Comparison of ENCODE assay signal across 24 mouse cellular contexts in the genomic region with DNA sequence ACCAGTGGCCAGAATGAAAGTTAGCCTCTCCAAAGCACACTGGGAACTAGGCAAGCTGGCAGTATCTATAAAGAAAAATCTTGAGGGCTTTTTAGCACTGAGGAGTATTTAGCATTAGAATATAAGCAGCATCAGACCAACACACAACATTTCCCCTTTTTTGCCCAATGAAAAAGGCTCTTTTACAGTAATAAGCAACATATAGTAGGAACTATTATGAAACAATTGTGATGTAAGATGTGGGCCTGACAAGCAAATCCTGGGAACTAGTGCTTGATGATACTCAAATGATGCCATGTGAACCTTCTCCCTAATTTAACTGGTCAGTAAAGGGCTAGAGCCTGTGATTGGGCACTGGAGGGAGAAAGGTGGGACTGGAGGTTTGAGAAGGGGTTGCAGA. TPM values are rescaled to one million over a fixed set of nuclear protein-coding genes. Genes with fewer than 3 reads are reported as not detected.
DNase-seq lines count a peak whose midpoint lies in the region; ATAC-seq lines count a peak whose summit lies in the region.
"Had no signal": no experiment of that assay in that cellular context is flagged by ENCODE, and none has a peak within 500 bp of the region (broad histone marks: within the 10 kb centered on the region; RNA-seq: fewer than 3 reads in every experiment).

No protein-coding gene starts in this region.

- DNase-seq in 416B (ENCODE audit: low read depth), result peak; percentile 59
- no peak for DNase-seq in left cerebral cortex, adult 11 months (ENCODE audit: low spot score)
- no peak for DNase-seq in right cerebral cortex, postnatal 36 days (ENCODE audit: low spot score in 2 of 2)
- DNase-seq: adrenal gland, adult 2 months; adrenal gland, postnatal 10 days; adrenal gland, postnatal 25 days; B cell, adult 2 months; cerebellum, adult 11 months; cerebellum, adult 18-20 months; cerebellum, adult 8-10 months; cerebellum, adult 9-11 months; cerebellum, postnatal 14 days; cerebellum, postnatal 36 days; embryo, embryonic 11 days; forebrain, postnatal 0 days had no signal

- peak; percentile 97 for ATAC-seq in granulocyte monocyte progenitor cell, adult 5-6 weeks (replicated peaks; ENCODE audit: poor library complexity, severe bottlenecking)
- peak; percentile 84 for ATAC-seq in megakaryocyte progenitor cell, adult 5-6 weeks (replicated peaks; ENCODE audit: poor library complexity)
- ATAC-seq in erythroblast, adult 5-6 weeks (replicated peaks; ENCODE audit: low FRiP score, poor library complexity, severe bottlenecking), result no peak
- ATAC-seq: CD4-positive, CD25-positive, alpha-beta regulatory T cell, adult 4 months; forebrain, embryonic 13.5 days; forebrain, embryonic 15.5 days; forebrain, postnatal 0 days; Patski had no signal

RNA-seq across cellular contexts. Expression of gene Ogn, which starts 20.3 kb away (rescaled TPM):
- not detected in 2 replicates for total RNA-seq in granulocyte monocyte progenitor cell, adult 5-6 weeks (2014; fragmentation: Nextera tagmentation)
- 0.56 TPM in 1 of 2 replicates, not detected in the other for total RNA-seq in granulocyte monocyte progenitor cell, adult 5-6 weeks (2017)
- total RNA-seq in megakaryocyte progenitor cell, adult 5-6 weeks (2015), result not detected in 2 replicates
- total RNA-seq in megakaryocyte progenitor cell, adult 5-6 weeks (2017), result 0.27 TPM in 1 of 2 replicates, not detected in the other
- total RNA-seq in erythroblast, adult 5-6 weeks (2015; ENCODE audit: low replicate concordance), result 5.8 TPM in 1 of 2 replicates, not detected in the other
- 1.3 TPM in 1 of 2 replicates, not detected in the other for total RNA-seq in erythroblast, adult 5-6 weeks (2017; ENCODE audit: low replicate concordance)
- total RNA-seq: CH12.LX had no signal

RNA-seq across cellular contexts. Expression of gene Cenpp, which starts 24.4 kb away (rescaled TPM):
- total RNA-seq in granulocyte monocyte progenitor cell, adult 5-6 weeks (2014; fragmentation: Nextera tagmentation), result 23.0 and 27.6 TPM in 2 replicates
- total RNA-seq in granulocyte monocyte progenitor cell, adult 5-6 weeks (2017), result 41.8 and 46.5 TPM in 2 replicates
- 37.1 and 38.1 TPM in 2 replicates for total RNA-seq in megakaryocyte progenitor cell, adult 5-6 weeks (2015)
- 47.6 and 53.9 TPM in 2 replicates for total RNA-seq in megakaryocyte progenitor cell, adult 5-6 weeks (2017)
- 16.9 and 23.0 TPM in 2 replicates for total RNA-seq in erythroblast, adult 5-6 weeks (2015; ENCODE audit: low replicate concordance)
- total RNA-seq in erythroblast, adult 5-6 weeks (2017; ENCODE audit: low replicate concordance), result 11.2 and 26.8 TPM in 2 replicates

RNA-seq across cellular contexts. Expression of gene Nol8, which starts 24.7 kb away (rescaled TPM):
- total RNA-seq in granulocyte monocyte progenitor cell, adult 5-6 weeks (2014; fragmentation: Nextera tagmentation), result 37.6 and 37.7 TPM in 2 replicates
- total RNA-seq in granulocyte monocyte progenitor cell, adult 5-6 weeks (2017), result 45.2 and 48.8 TPM in 2 replicates
- 52.3 and 61.5 TPM in 2 replicates for total RNA-seq in megakaryocyte progenitor cell, adult 5-6 weeks (2015)
- 39.9 and 60.8 TPM in 2 replicates for total RNA-seq in megakaryocyte progenitor cell, adult 5-6 weeks (2017)
- 10.0 and 13.1 TPM in 2 replicates for total RNA-seq in erythroblast, adult 5-6 weeks (2015; ENCODE audit: low replicate concordance)
- total RNA-seq in erythroblast, adult 5-6 weeks (2017; ENCODE audit: low replicate concordance), result 6.0 and 6.5 TPM in 2 replicates

RNA-seq across cellular contexts. Expression of gene Omd, which starts 45.9 kb away (rescaled TPM):
- total RNA-seq in granulocyte monocyte progenitor cell, adult 5-6 weeks (2014; fragmentation: Nextera tagmentation), result not detected in 2 replicates
- total RNA-seq in granulocyte monocyte progenitor cell, adult 5-6 weeks (2017), result not detected in 2 replicates
- not detected in 2 replicates for total RNA-seq in megakaryocyte progenitor cell, adult 5-6 weeks (2015)
- total RNA-seq in megakaryocyte progenitor cell, adult 5-6 weeks (2017), result 0.04 TPM in 1 of 2 replicates, not detected in the other
- 1.5 TPM in 1 of 2 replicates, not detected in the other for total RNA-seq in erythroblast, adult 5-6 weeks (2015; ENCODE audit: low replicate concordance)
- 1.4 TPM in 1 of 2 replicates, not detected in the other for total RNA-seq in erythroblast, adult 5-6 weeks (2017; ENCODE audit: low replicate concordance)
- total RNA-seq: CH12.LX; common myeloid progenitor, adult 5-6 weeks had no signal

RNA-seq across cellular contexts. Expression of gene Iars, which starts 53.7 kb away (rescaled TPM):
- total RNA-seq in granulocyte monocyte progenitor cell, adult 5-6 weeks (2014; fragmentation: Nextera tagmentation), result 72.0 and 84.6 TPM in 2 replicates
- total RNA-seq in granulocyte monocyte progenitor cell, adult 5-6 weeks (2017), result 66.2 and 72.0 TPM in 2 replicates
- 81.6 and 83.7 TPM in 2 replicates for total RNA-seq in megakaryocyte progenitor cell, adult 5-6 weeks (2015)
- 73.1 and 77.1 TPM in 2 replicates for total RNA-seq in megakaryocyte progenitor cell, adult 5-6 weeks (2017)
- total RNA-seq in erythroblast, adult 5-6 weeks (2015; ENCODE audit: low replicate concordance), result 25.7 and 28.6 TPM in 2 replicates
- 34.0 and 35.7 TPM in 2 replicates for total RNA-seq in erythroblast, adult 5-6 weeks (2017; ENCODE audit: low replicate concordance)
